Mouse (Mus musculus) heart, adult 2 months (tissue): ENCODE measurements at regions not wholly inside any gene's neighbourhood (a gene's known extent, or its start where the extent isn't known, plus 50 kb on each side); places are given as distances from the start of the nearest gene placed in this dataset.

ENCODE experiments used
- DNase-seq, 2 experiments: peaks; one replicate each; pipeline ENCODE4 v3.0.0; 2021
- H3K27ac ChIP-seq: fragments of 200-600 bp; 2 replicates; pipeline ENCODE4 v1.8.1; 2022
- H3K27me3 ChIP-seq: fragments of 200-500 bp; 2 replicates; pipeline ENCODE4 v1.6.1; 2012; ENCODE audit warnings: mild to moderate bottlenecking, low read length, inconsistent platforms, mixed read lengths; ENCODE audit not compliant: control insufficient read depth, insufficient read depth
- H3K36me3 ChIP-seq: fragments of 200-500 bp; 2 replicates; pipeline ENCODE4 v1.6.1; 2012; ENCODE audit warnings: low read length, inconsistent platforms; ENCODE audit not compliant: control insufficient read depth, insufficient read depth
- H3K4me1 ChIP-seq: fragments of 200-500 bp; 2 replicates; pipeline ENCODE4 v1.6.1; 2011; ENCODE audit warnings: low read length; ENCODE audit not compliant: control insufficient read depth, insufficient read depth
- H3K4me3 ChIP-seq: fragments of 200-600 bp; 2 replicates; pipeline ENCODE4 v1.8.1; 2022
- H3K79me2 ChIP-seq: fragments of 200-500 bp; replicated peaks from 2 replicates; pipeline ENCODE4 v1.6.1; 2012; ENCODE audit warnings: mild to moderate bottlenecking, inconsistent platforms, low read length, moderate library complexity, mixed read lengths; ENCODE audit not compliant: control insufficient read depth, insufficient read depth
- H3K9ac ChIP-seq: fragments of 200-500 bp; 2 replicates; pipeline ENCODE4 v1.6.1; 2012; ENCODE audit warnings: low read depth, mild to moderate bottlenecking, control low read depth, inconsistent platforms, low read length, mixed read lengths
- CTCF ChIP-seq: fragments of 200-600 bp; IDR thresholded peaks from 2 replicates; pipeline ENCODE4 v1.8.1; 2022; ENCODE audit warnings: antibody characterized with exemption, mild to moderate bottlenecking, moderate library complexity
- EP300 ChIP-seq: fragments of 200-500 bp; IDR thresholded peaks from 2 replicates; pipeline ENCODE4 v1.6.1; 2011; ENCODE audit warnings: low read depth, low read length, control low read depth; ENCODE audit not compliant: insufficient read depth
- POLR2A ChIP-seq: fragments of 200-500 bp; IDR thresholded peaks from 2 replicates; pipeline ENCODE4 v1.6.1; 2011; ENCODE audit warnings: mild to moderate bottlenecking, low read depth, low read length, control low read depth; ENCODE audit not compliant: insufficient read depth
- WGBS: fragments of 180-500 bp; shearing (Covaris S2); methylation state at CpG from one replicate; pipeline ENCODE4 v1.1.7; 2018; 5-methylcytosine and 5-hydroxymethylcytosine counted together
- intact Hi-C: fragments of 180-260 bp; cut with DNase I; formaldehyde crosslinking; loops from one replicate; pipeline ENCODE4 v1.15.1; 2025

GRCm38 (mm10) chr12:68694275-68695267 is 464.4 kb downstream of the Rps29 start:
- TF ChIP-seq POLR2A (no peak), EP300 (no peak), CTCF (no peak)
- intact Hi-C loops = no loop called here
- Histone ChIP-seq H3K9ac (no peak overlapping the region), H3K27me3 (no peaks in the 10 kb centered on the region), H3K4me1 (no peaks in the 10 kb centered on the region), H3K27ac (no peak overlapping the region), H3K36me3 (no peaks in the 10 kb centered on the region), H3K4me3 (no peak overlapping the region), H3K79me2 (no peaks in the 10 kb centered on the region)
- no peak for DNase-seq
- 80% methylated on average over 11 of the region's 11 CpGs for WGBS

- no peaks in the 10 kb centered on the region for H3K36me3 ChIP-seq
- no peak overlapping the region for H3K27ac ChIP-seq
- WGBS = 68% methylated on average over 3 of the region's 3 CpGs
- no peak for DNase-seq
- H3K4me3 ChIP-seq = no peak overlapping the region
- H3K79me2 ChIP-seq = no peaks in the 10 kb centered on the region
- no peaks in the 10 kb centered on the region for H3K27me3 ChIP-seq
- intact Hi-C loops = no loop called here
- no peak overlapping the region for H3K9ac ChIP-seq
- TF ChIP-seq POLR2A = no peak
- no peak for TF ChIP-seq EP300
- no peak for TF ChIP-seq CTCF
- H3K4me1 ChIP-seq = no peaks in the 10 kb centered on the region
Measured at GRCm38 (mm10) chr12:68688262-68688661, 470.7 kb downstream of the Rps29 start.

- Histone ChIP-seq H3K9ac (no peak overlapping the region), H3K4me3 (no peak overlapping the region), H3K36me3 (no peaks in the 10 kb centered on the region), H3K27me3 (no peaks in the 10 kb centered on the region), H3K79me2 (no peaks in the 10 kb centered on the region), H3K4me1 (no peaks in the 10 kb centered on the region), H3K27ac (no peak overlapping the region)
- no peak for TF ChIP-seq EP300
- TF ChIP-seq CTCF = no peak
- intact Hi-C loops = no loop called here
- WGBS = 40% methylated on average over 1 of the region's 1 CpGs
- no peak for DNase-seq
Measured at GRCm38 (mm10) chr12:68683897-68684296, 475.1 kb downstream of the Rps29 start.

- WGBS = 67% methylated on average over 4 of the region's 4 CpGs
- TF ChIP-seq EP300 (no peak), POLR2A (no peak), CTCF (no peak)
Measured at GRCm38 (mm10) chr12:68683176-68683575, 475.8 kb downstream of the Rps29 start.

GRCm38 (mm10) chr12:68680668-68681067 is 478.3 kb downstream of the Rps29 start:
- intact Hi-C loops = no loop called here
- no peak for DNase-seq
- no peak for TF ChIP-seq EP300
- TF ChIP-seq POLR2A = no peak
- no peak for TF ChIP-seq CTCF
- Histone ChIP-seq H3K27ac (no peak overlapping the region), H3K4me3 (no peak overlapping the region), H3K79me2 (no peaks in the 10 kb centered on the region), H3K27me3 (no peaks in the 10 kb centered on the region), H3K4me1 (no peaks in the 10 kb centered on the region), H3K9ac (no peak overlapping the region), H3K36me3 (no peaks in the 10 kb centered on the region)
- WGBS = 27% methylated on average over 3 of the region's 3 CpGs

More at GRCm38 (mm10) chr12:68683176-68683575, 475.8 kb downstream of the Rps29 start:
- no peak for DNase-seq
- no peak overlapping the region for H3K27ac ChIP-seq
- no peaks in the 10 kb centered on the region for H3K27me3 ChIP-seq
- H3K36me3 ChIP-seq = no peaks in the 10 kb centered on the region
- no peak overlapping the region for H3K4me3 ChIP-seq
- no peaks in the 10 kb centered on the region for H3K4me1 ChIP-seq
- intact Hi-C loops = no loop called here
- no peak overlapping the region for H3K9ac ChIP-seq
- H3K79me2 ChIP-seq = no peaks in the 10 kb centered on the region

- DNase-seq = no peak
- Histone ChIP-seq H3K27me3 (no peaks in the 10 kb centered on the region), H3K79me2 (no peaks in the 10 kb centered on the region), H3K4me3 (no peak overlapping the region), H3K4me1 (no peaks in the 10 kb centered on the region), H3K36me3 (no peaks in the 10 kb centered on the region), H3K9ac (no peak overlapping the region), H3K27ac (no peak overlapping the region)
- WGBS = 88% methylated on average over 16 of the region's 16 CpGs
- no peak for TF ChIP-seq CTCF
- intact Hi-C loops = no loop called here
Measured at GRCm38 (mm10) chr12:68676096-68676775, 482.8 kb downstream of the Rps29 start.
